Mouse (Mus musculus) layer of hippocampus, postnatal 10 days (tissue): ENCODE measurements around the gene Afap1. TPM values are rescaled to one million over a fixed set of nuclear protein-coding genes. Genes with fewer than 3 reads are reported as not detected.
A peak's percentile ranks its signal among the peaks of the same experiment; 100 is the strongest.

Source experiments
- DNase-seq, 2 experiments: peaks; one replicate each; pipeline ENCODE4 v3.0.0; 2021; ENCODE audit warnings: low spot score in 2 of 2
- total RNA-seq, 2 experiments: library from RNA; stranded (reverse); gene quantifications; 2 replicates each; pipeline ENCODE4 v1.2.3; 2021

Afap1 gene
- total RNA-seq, 2 experiments from 2014 or later: 100 to 113 TPM

DNA sequence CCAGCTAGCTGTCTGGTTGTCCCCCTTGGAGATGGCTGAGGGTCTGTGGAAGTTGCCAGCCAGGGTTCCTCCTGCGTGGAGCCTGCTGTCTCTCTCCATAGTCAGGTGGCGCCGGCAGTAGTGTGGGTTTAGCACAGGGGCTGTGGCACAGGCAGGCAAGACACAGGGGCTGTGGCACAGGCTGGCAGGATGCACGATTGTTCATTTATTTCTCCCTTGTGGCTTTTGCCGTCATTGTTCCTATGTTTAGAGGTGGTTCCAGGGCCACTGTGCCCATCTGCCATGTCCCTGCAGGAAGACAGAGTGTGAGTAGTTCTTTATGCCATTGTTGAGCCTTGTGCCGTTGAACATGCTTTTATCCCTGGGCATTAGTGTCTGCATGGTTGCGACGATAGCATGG is 33.4 kb downstream of the Afap1 start:
- no peak for DNase-seq

DNA sequence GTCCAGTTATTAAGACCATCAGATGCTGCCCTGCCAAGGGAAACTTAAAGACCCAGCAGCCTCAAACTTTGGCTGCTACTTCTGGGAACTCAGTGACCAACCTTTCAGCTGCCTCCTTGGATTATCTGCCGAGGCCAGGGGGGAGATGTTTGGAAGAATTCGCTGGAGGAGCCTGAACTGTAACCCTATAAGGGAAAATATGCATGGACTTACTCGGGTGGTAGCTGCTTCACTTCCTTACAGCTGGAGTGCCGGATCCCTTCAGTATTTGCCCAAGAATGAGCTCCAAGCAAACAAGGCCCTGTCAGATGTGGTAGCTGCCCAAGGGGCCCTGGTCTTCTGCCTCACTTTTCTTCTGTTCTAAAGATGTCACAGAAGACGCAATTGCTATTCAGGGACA is 38.2 kb downstream of the Afap1 start:
- DNase-seq: no peak

DNA sequence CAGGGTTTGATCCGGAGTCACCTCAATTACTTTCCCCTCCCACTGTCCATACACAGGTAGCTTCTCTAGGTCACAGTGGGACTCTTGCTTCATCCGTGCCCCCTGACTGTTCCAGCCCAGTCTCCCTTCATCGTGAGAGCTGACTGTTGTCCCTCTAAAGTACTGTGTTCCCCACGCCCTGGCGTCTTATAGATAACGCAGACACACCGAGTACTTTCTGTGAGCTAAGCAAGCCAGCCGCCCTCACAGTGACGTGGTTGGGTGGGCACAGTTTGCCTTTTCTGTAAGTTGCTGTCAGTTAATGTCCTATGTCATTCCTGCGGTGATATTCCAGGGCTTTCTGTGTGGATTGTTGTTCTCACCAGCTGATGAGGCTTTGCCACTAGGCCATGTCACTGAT is 39.9 kb downstream of the Afap1 start:
- no peak for DNase-seq

- DNase-seq: no peak
Observed at GRCm38 (mm10) chr5:35935939-35936338, 42.8 kb downstream of the Afap1 start.

DNA sequence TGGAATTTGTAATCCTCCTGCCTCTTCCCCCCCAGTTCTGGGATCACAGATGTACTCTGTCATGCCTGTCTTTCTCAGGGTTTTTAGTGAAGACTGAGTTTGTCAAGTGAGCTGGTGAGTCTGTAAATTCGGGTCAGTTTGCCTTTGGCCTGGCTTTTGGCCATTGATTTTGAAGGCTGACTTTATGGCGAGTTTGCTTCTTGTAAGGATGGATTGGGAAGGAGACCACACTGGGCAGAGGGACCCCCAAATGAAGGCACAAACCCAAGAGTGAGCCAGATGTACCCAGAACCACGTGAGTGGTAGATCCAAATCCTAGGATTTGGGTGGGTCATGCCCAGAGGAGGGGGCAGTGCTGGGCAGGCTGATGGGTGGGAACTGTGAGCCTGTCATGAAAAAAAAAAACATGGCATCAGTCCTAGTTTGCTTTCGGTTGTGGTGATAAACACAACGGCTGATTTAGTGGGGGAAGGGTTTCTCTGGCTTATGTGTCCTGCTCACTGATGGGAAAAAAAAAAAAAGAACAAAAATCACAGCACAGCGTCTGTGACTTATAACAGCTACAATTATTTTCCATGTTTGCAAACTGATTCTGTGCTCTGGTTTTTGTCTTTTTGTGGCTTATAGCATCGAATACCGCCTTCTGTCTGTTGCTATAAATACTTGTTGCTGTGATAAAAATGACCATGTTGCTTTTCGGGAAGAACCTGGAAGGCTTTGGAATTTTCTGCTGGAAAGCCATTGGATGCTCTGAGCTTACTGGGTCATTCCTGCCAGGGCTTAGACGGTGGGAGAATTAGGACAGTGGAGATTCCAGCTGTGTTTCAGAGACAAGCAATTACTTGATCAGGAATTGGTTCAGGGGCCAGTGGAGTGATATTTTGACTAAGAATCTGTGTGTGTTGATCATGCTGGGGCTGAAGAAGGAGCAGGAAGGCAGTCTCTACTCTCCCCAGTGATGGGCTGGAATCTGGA is 45.4 kb downstream of the Afap1 start:
- DNase-seq: no peak

DNA sequence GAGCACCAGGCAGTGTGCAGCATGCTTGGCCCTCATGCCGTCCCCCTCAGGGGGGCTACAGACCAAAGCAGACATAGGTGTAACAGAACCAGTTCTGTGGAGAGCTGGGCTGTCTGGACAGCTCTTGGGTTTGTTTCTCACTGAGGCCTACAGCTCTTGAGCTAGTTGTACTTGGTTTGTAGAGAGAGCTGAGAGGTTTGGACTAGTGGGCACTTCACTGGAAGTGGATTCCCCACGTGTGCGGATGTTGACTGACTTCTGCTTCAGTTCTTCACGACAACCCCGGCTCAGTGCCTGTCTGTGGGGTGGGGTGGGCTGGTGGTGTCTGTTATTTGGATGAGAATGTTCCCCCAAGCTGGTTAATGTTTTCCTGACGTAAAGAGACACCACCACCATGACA is 46.8 kb downstream of the Afap1 start:
- DNase-seq: no peak

GRCm38 (mm10) chr5:35943541-35943940 is 50.4 kb downstream of the Afap1 start:
- no peak for DNase-seq

DNA sequence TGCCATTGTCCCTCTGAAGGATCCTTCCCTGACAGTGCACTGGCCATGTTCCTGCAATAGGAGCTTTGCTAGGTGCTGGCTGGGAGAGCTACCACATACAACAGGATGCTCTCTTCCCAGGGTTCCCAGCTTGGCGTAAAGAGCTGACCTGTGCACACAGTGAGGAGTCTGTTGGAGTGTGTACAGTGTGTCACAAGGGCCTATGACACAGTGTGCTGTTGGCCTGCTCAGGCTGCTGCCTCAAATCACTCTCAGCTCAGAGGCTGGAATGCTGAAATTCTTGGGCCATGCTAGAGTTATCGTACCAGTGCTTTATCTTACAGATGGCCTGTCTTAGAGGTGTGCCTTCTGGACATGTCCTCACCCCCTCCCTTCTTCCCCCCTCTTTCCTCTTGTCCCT is 53.7 kb downstream of the Afap1 start:
- no peak for DNase-seq

GRCm38 (mm10) chr5:35947427-35947826 is 54.3 kb downstream of the Afap1 start:
- no peak for DNase-seq

DNA sequence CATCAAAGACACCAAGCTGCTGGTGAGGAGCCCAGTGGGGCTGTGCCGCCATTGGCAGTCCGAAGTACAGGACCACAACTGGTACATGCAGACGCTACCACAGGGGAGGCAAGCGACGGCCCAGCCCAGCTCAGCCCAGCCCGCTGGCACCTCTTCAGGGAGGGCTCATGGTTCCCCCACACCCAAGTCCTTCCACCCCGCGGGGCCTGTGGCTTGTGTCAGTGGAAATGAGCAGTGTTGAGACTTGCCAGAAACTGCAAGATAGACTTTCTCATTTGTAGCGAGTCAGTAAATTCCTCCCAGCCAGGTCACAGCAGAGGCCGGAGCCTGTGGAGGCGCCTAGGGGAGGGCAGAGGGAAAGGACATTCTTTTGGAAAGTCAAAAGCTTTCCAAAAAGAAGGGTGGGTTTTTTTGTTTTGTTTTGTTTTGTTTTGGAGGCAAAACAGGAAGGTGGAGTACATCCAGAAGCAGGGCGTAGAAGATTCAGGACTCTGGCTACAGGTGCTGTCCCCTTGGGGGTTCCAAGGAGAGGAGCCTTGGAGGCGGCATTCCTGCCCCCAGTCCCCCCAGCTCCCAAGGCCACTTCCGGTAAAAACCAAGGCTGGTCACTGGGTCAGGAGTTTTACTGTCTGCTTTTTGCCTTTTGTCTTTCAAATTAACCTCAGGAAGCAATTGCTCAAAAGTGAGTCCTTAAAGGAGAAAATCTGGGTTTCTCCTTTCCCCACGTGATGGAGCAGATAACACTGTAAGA is 55.3 kb downstream of the Afap1 start:
- DNase-seq: no peak

GRCm38 (mm10) chr5:35949061-35949460 is 55.9 kb downstream of the Afap1 start:
- no peak for DNase-seq

DNA sequence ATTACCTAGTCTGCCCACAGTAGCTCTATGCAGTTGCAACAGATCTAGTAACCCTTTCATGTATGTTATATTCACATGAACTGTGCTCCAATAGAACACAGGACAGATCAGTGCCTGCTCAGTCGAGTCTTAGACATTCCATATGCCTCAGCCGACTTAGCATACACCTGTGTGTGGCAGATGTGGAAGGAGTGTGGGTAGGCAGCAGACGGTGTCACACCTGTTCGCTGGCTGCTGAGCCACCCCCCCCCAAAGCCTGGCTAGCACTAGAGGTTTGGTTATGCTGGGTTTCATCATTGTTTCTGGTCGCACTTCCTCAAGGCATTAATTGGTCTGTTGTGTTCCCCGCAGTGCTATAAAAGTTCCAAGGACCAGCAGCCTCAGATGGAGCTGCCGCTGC is 57.4 kb downstream of the Afap1 start:
- DNase-seq: no peak

- DNase-seq: no peak
Observed at GRCm38 (mm10) chr5:35954055-35954718, 61.1 kb downstream of the Afap1 start.

GRCm38 (mm10) chr5:35956268-35956667 is 63.1 kb downstream of the Afap1 start:
- DNase-seq: no peak

GRCm38 (mm10) chr5:35958681-35959080 is 65.6 kb downstream of the Afap1 start:
- no peak for DNase-seq

- no peak for DNase-seq
Observed at GRCm38 (mm10) chr5:35960168-35960567, 67.0 kb downstream of the Afap1 start.

DNA sequence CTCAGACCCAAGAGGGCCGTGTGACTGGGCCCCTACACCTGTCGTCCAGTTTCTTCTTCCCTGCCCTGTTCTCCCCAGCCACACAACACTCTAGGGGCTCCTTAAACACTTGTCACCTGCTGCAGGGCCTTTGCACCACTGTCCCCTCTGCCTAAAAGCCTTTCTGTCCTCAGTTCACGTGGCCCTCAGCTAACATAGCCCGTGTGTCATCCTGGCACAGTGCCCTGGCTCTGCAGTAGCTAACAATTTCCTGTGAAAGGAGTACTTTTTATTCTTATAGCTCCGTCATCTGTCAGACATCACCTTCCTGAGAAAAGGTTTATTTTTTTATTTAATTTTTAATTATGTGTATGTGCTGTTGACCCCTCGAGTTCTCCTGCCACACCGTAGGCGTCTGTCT is 68.2 kb downstream of the Afap1 start:
- DNase-seq: no peak

DNA sequence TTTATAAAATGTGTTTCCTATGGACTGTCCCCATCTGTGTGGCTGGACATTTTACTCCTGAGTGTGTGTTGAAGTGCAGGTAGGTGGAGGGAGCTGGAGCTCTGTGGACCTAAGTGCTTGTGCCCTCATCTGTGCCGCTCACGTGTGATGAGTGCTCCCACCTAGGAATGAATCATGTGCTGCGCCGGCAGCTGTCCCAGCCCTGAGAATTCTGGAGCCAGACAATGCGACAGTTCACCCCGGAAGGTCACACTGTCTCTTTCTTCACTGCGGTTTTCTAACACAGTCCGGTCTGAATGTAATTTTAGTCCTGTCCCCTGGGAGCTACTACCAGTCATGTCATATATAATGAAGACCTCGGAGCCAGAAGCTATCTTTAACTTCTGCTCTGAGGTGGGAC is 70.5 kb downstream of the Afap1 start:
- DNase-seq: no peak

- no peak for DNase-seq
Observed at GRCm38 (mm10) chr5:35965036-35965435, 71.9 kb downstream of the Afap1 start.

DNA sequence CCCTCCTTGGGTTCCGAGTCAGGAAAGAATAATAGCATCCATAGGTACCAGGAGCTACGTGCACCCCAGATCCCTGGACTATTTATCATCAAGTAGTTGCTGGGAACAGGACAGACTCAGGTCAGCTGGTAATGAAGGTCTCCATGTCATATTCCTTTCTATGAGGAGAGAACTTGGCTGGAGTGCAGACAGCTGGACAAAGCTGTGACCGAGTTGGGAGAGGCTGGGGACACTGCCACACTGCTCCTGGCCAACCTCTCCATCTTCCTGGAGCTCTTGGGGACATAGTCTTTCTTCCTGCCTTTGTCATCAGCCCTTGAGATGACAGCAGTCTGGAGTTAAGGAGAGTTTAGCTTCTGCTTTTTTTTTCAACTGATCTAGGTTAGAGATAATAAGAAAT is 76.7 kb downstream of the Afap1 start:
- DNase-seq: no peak

DNA sequence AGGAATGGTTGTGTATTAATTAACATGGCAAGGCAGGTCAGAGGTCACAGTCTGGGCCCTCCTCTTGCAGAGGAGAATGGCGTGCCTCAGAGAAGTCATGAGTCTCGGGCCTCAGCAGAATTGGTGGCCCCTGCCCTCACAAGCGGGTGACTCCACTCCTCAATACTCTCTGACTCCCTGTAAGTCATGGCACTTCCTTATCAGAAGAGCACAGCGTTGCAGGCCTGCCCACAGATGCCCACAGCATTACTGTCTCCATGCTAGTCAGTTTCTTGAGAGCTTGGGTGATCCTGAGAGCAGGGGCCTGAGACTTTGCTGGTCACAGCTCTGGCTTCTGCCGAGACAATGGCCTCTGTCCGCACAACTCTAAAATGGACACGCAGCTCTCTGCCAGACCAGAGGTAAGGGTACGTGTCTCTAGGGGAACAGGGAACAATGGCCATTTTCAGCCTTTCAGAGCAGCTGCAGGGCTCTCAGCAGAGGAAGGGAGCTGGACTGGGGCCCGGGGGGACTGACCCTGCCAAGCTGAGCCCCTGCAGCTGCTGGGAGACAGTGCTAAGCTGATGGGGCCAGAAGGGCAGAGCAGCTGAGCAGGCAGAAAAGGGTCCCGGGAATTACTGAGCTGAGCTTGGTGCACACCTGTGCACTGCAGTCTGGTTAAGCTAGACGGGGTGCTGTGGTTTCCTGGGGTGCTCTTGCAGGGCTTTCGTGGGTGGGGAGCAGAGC is 77.4 kb downstream of the Afap1 start:
- DNase-seq: peak; percentile 60
